Mouse (Mus musculus) liver, embryonic 13.5 days (tissue): Measurements from ENCODE around the gene Sst. TPM values are rescaled to one million over a fixed set of nuclear protein-coding genes. Genes with fewer than 3 reads are reported as not detected.
"Not testable (repeated sequence)": the region's sequence is repeated elsewhere in the genome, so short reads cannot be mapped to it uniquely, and the experiment has no call there.

Experiments
- ATAC-seq: fragments of 200-750 bp; cut with Nextera tagmentation; 2 replicates; pipeline ENCODE4 v1.8.0; 2017; ENCODE audit warnings: low read depth, mild to moderate bottlenecking, moderate number of reproducible peaks, moderate library complexity
- DNase-seq: peaks from one replicate; pipeline ENCODE4 v3.0.0; 2022
- H3K27ac ChIP-seq: fragments of 300-500 bp; sonication (generic); 2 replicates; pipeline ENCODE4 v1.5.1; 2015; ENCODE audit warnings: moderate library complexity, mild to moderate bottlenecking, inconsistent platforms
- H3K27me3 ChIP-seq: fragments of 300-500 bp; sonication (generic); 2 replicates; pipeline ENCODE4 v1.6.1; 2015; ENCODE audit warnings: mild to moderate bottlenecking, inconsistent platforms
- H3K36me3 ChIP-seq: fragments of 300-500 bp; sonication (generic); 2 replicates; pipeline ENCODE4 v1.6.1; 2015; ENCODE audit warnings: mild to moderate bottlenecking, inconsistent platforms
- H3K4me1 ChIP-seq: fragments of 300-500 bp; sonication (generic); replicated peaks from 2 replicates; pipeline ENCODE4 v1.6.1; 2015; ENCODE audit warnings: inconsistent platforms
- H3K4me2 ChIP-seq: fragments of 300-500 bp; sonication (generic); 2 replicates; pipeline ENCODE4 v1.6.1; 2015; ENCODE audit warnings: inconsistent platforms, mild to moderate bottlenecking, moderate library complexity
- H3K4me3 ChIP-seq: fragments of 300-500 bp; sonication (generic); replicated peaks from 2 replicates; pipeline ENCODE4 v1.5.1; 2015; ENCODE audit warnings: mild to moderate bottlenecking, inconsistent platforms
- H3K9ac ChIP-seq: fragments of 300-500 bp; sonication (generic); 2 replicates; pipeline ENCODE4 v1.6.1; 2015; ENCODE audit warnings: mild to moderate bottlenecking, inconsistent platforms
- H3K9me3 ChIP-seq: fragments of 300-500 bp; sonication (generic); replicated peaks from 2 replicates; pipeline ENCODE4 v1.6.1; 2016; ENCODE audit warnings: inconsistent platforms
- WGBS: fragments of 180-500 bp; shearing (Covaris S2); methylation state at CpG from one replicate; pipeline ENCODE4 v1.1.7; 2015; ENCODE audit not compliant: insufficient replicate concordance; 5-methylcytosine and 5-hydroxymethylcytosine counted together
- polyA plus RNA-seq: library from polyadenylated mRNA; unstranded; fragments of >200 nt; fragmentation: Nextera tagmentation; extraction: Ambion mirVana; gene quantifications from 2 replicates; pipeline ENCODE4 v1.2.1, GENCODE M21; 2015

Gene Sst
- polyA plus RNA-seq, 1 experiment from 2014 or later, result 0.23 TPM

DNA sequence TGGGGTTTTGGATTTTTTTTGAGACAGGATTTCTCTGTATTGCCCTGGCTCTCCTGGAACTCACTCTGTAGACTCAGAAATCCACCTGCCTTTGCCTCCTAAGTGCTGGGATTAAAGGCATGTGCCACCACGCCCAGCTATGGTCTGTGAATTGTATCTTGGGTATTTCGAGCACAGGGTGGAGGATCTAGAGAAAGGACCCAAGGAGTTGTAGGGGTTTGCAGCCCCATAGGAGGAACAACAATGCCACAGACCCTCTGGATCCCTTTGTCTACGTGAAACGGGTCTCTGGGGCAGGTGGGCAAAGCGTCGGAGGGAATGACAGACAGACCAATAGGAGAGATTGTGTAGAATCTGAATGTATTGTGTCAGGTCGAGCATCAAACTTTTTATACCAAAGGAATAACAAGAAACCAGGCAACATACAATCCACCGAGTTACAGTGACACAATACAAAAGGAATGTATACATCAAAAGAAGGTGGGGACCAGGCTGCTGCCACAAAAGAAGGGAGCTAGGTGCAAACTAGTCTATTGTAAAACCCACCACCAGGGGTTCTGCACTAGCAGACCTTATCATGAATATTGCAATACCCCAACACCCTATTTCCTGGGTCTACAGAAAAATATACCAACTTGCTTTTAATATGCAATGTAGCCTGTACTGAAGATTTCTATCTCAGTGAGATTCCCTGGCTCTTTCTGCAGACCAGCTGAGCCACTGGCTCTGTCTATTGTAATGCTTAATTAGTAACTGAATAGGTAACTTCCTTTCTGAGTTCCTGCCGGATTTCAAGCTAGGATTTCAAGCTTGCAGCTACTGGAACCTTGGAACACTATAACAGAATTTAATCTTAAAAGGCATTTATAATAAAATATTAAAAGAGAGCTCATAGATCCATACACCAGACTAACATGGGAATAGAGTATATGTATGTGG is 17.6 kb upstream of the Sst start:
- H3K27ac ChIP-seq, H3K4me3 ChIP-seq, H3K27me3 ChIP-seq, ATAC-seq, H3K9ac ChIP-seq, H3K36me3 ChIP-seq, H3K9me3 ChIP-seq, H3K4me2 ChIP-seq, DNase-seq, H3K4me1 ChIP-seq: not testable (repeated sequence)
- 64% methylated on average over 9 of the region's 9 CpGs for WGBS

GRCm38 (mm10) chr16:23906586-23906985 is 15.8 kb upstream of the Sst start:
- H3K4me3 ChIP-seq, H3K4me2 ChIP-seq, H3K27ac ChIP-seq, H3K36me3 ChIP-seq, H3K4me1 ChIP-seq, DNase-seq, ATAC-seq, H3K27me3 ChIP-seq, H3K9me3 ChIP-seq, H3K9ac ChIP-seq: not testable (repeated sequence)
- WGBS, result 62% methylated on average over 3 of the region's 3 CpGs

GRCm38 (mm10) chr16:23901411-23901810 is 10.7 kb upstream of the Sst start:
- Histone ChIP-seq H3K9me3 (no peaks in the 10 kb centered on the region), H3K4me3 (no peak overlapping the region), H3K4me2 (no peak overlapping the region), H3K27ac (no peak overlapping the region), H3K36me3 (no peaks in the 10 kb centered on the region), H3K27me3 (0 out of 2 replicates have a peak, but pooled peaks cover under 1% of the 10 kb centered on the region), H3K4me1 (0 out of 2 replicates have a peak, but pooled peaks cover 3% of the 10 kb centered on the region), H3K9ac (no peak overlapping the region)
- WGBS, result 71% methylated on average over 7 of the region's 7 CpGs
- DNase-seq (no peak), ATAC-seq (no peak)

DNA sequence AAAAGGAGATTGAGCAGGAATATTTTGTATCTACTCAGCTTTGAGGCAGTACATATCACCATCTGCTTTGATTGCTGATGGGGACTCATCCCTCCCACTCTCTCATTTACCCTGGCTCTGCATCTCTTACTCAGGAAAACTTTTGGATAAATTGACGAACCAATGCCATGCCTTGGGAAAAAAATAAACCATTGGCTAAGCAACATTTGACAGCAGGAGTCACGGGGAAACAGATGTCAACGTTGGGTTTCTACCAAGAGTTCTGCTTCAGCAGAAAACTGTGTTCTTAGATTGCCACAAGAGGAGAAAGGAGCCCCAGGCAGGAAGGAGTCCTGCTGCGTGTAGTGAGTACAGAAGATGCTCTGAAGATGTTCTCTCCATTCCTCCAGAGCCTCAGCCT is 9.3 kb upstream of the Sst start:
- H3K27ac ChIP-seq, result no peak overlapping the region
- H3K9me3 ChIP-seq, result no peaks in the 10 kb centered on the region
- H3K4me3 ChIP-seq, result no peak overlapping the region
- 0 out of 2 replicates have a peak, but pooled peaks cover 3% of the 10 kb centered on the region for H3K27me3 ChIP-seq
- 57% methylated on average over 4 of the region's 4 CpGs for WGBS
- ATAC-seq (no peak), DNase-seq (no peak)
- 0 out of 2 replicates have a peak, but pooled peaks cover 3% of the 10 kb centered on the region for H3K4me1 ChIP-seq
- no peak overlapping the region for H3K9ac ChIP-seq
- H3K36me3 ChIP-seq, result no peaks in the 10 kb centered on the region
- no peak overlapping the region for H3K4me2 ChIP-seq

GRCm38 (mm10) chr16:23898840-23899239 is 8.1 kb upstream of the Sst start:
- H3K27ac ChIP-seq, result no peak overlapping the region
- H3K9ac ChIP-seq, result no peak overlapping the region
- H3K4me2 ChIP-seq, result 0 out of 2 replicates have a peak overlapping the region, but pooled peaks have one; percentile 44
- peak; percentile 18 for DNase-seq
- H3K9me3 ChIP-seq, result no peaks in the 10 kb centered on the region
- 9% methylated on average over 12 of the region's 12 CpGs for WGBS
- H3K4me3 ChIP-seq, result no peak overlapping the region
- H3K4me1 ChIP-seq, result 0 out of 2 replicates have a peak, but pooled peaks cover 3% of the 10 kb centered on the region
- H3K36me3 ChIP-seq, result no peaks in the 10 kb centered on the region
- 0 out of 2 replicates have a peak, but pooled peaks cover 3% of the 10 kb centered on the region for H3K27me3 ChIP-seq
- no peak for ATAC-seq

- WGBS, result 10% methylated on average over 15 of the region's 15 CpGs
- Histone ChIP-seq H3K4me3 (no peak overlapping the region), H3K4me2 (peak overlapping the region; percentile 44), H3K9me3 (no peaks in the 10 kb centered on the region), H3K27me3 (0 out of 2 replicates have a peak, but pooled peaks cover 3% of the 10 kb centered on the region), H3K36me3 (no peaks in the 10 kb centered on the region), H3K27ac (no peak overlapping the region), H3K9ac (no peak overlapping the region), H3K4me1 (0 out of 2 replicates have a peak, but pooled peaks cover 3% of the 10 kb centered on the region)
- DNase-seq (peak; percentile 6), ATAC-seq (no peak)
Observed at GRCm38 (mm10) chr16:23897984-23898586, 7.3 kb upstream of the Sst start.

DNA sequence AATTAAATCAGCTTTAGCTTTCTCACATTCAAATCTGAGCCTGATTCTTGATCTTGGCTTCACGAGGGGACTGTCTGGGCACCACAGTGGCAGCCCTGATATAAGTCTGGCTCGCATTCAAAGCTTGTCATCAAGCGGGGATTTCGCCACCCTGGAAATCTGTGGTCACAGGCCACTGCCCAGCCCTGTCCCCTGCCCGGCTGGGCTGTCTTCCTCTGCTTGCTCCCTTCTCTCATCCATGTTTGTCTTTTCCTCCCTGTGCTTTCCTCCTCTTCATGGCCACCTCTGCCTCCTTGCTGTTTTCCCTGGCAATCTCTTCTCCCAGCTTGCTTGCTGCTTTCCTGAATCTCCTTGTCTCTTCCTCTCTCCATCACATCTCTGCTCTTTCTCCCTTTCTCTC is 6.7 kb upstream of the Sst start:
- no peak overlapping the region for H3K27ac ChIP-seq
- 47% methylated on average over 5 of the region's 5 CpGs for WGBS
- no peak overlapping the region for H3K4me3 ChIP-seq
- no peak for DNase-seq
- no peak overlapping the region for H3K9ac ChIP-seq
- 0 out of 2 replicates have a peak, but pooled peaks cover 3% of the 10 kb centered on the region for H3K4me1 ChIP-seq
- H3K9me3 ChIP-seq, result no peaks in the 10 kb centered on the region
- H3K36me3 ChIP-seq, result no peaks in the 10 kb centered on the region
- H3K4me2 ChIP-seq, result no peak overlapping the region
- H3K27me3 ChIP-seq, result 0 out of 2 replicates have a peak, but pooled peaks cover 3% of the 10 kb centered on the region
- no peak for ATAC-seq

- Histone ChIP-seq H3K9ac (no peak overlapping the region), H3K4me1 (0 out of 2 replicates have a peak, but pooled peaks cover 3% of the 10 kb centered on the region), H3K36me3 (no peaks in the 10 kb centered on the region), H3K4me3 (no peak overlapping the region), H3K9me3 (no peaks in the 10 kb centered on the region), H3K4me2 (no peak overlapping the region), H3K27ac (no peak overlapping the region), H3K27me3 (peaks cover 16% of the 10 kb centered on the region)
- DNase-seq (no peak), ATAC-seq (no peak)
- WGBS, result 45% methylated on average over 3 of the region's 3 CpGs
Observed at GRCm38 (mm10) chr16:23895135-23895534, 4.4 kb upstream of the Sst start.

GRCm38 (mm10) chr16:23890151-23890550 is 607 bp downstream of the Sst start:
- no peak overlapping the region for H3K27ac ChIP-seq
- peaks cover 18% of the 10 kb centered on the region for H3K27me3 ChIP-seq
- H3K4me1 ChIP-seq, result no peaks in the 10 kb centered on the region
- H3K4me3 ChIP-seq, result no peak overlapping the region
- no peak overlapping the region for H3K9ac ChIP-seq
- H3K36me3 ChIP-seq, result no peaks in the 10 kb centered on the region
- ATAC-seq, result no peak
- 6% methylated on average over 9 of the region's 9 CpGs for WGBS
- no peak overlapping the region for H3K4me2 ChIP-seq
- DNase-seq, result no peak
- no peaks in the 10 kb centered on the region for H3K9me3 ChIP-seq

- Histone ChIP-seq H3K36me3 (no peaks in the 10 kb centered on the region), H3K9ac (no peak overlapping the region), H3K27me3 (peaks cover 18% of the 10 kb centered on the region), H3K27ac (no peak overlapping the region), H3K9me3 (no peaks in the 10 kb centered on the region), H3K4me3 (no peak overlapping the region), H3K4me2 (no peak overlapping the region), H3K4me1 (no peaks in the 10 kb centered on the region)
- DNase-seq (no peak), ATAC-seq (no peak)
- 60% methylated on average over 10 of the region's 10 CpGs for WGBS
Observed at GRCm38 (mm10) chr16:23887910-23888579, 2.7 kb downstream of the Sst start.

GRCm38 (mm10) chr16:23885098-23885497 is 5.7 kb downstream of the Sst start:
- H3K9me3 ChIP-seq, result no peaks in the 10 kb centered on the region
- WGBS, result 66% methylated on average over 12 of the region's 12 CpGs
- H3K4me2 ChIP-seq, result no peak overlapping the region
- H3K4me1 ChIP-seq, result no peaks in the 10 kb centered on the region
- H3K27me3 ChIP-seq, result peaks cover 5% of the 10 kb centered on the region; the same call in 1 of the 2 replicates
- no peak for DNase-seq
- H3K9ac ChIP-seq, result no peak overlapping the region
- H3K36me3 ChIP-seq, result no peaks in the 10 kb centered on the region
- no peak overlapping the region for H3K27ac ChIP-seq
- no peak overlapping the region for H3K4me3 ChIP-seq
- ATAC-seq, result no peak
